17 mouse cellular contexts compared by ENCODE assay signal in genomic region chr15:83071752-83072151, GRCm38 (mm10). TPM values are rescaled to one million over a fixed set of nuclear protein-coding genes. Genes with fewer than 3 reads are reported as not detected.
A peak's percentile ranks its signal among the peaks of the same experiment; 100 is the strongest.
DNase-seq lines count a peak whose midpoint lies in the region; ATAC-seq and TF ChIP-seq lines count a peak whose summit lies in the region.
"Had no signal": no experiment of that assay in that cellular context is flagged by ENCODE, and none has a peak within 500 bp of the region (broad histone marks: within the 10 kb centered on the region; RNA-seq: fewer than 3 reads in every experiment).

No protein-coding gene starts in this region.

- H3K27me3 ChIP-seq in heart, postnatal 0 days (ENCODE audit: control insufficient read depth, insufficient read depth, low read length) = no peaks in the 10 kb centered on the region
- H3K27me3 ChIP-seq in lung, postnatal 0 days (replicated peaks; ENCODE audit: insufficient read depth, low read length) = no peaks in the 10 kb centered on the region
- no peaks in the 10 kb centered on the region for H3K27me3 ChIP-seq in ES-Bruce4 (ENCODE audit: control insufficient read depth, insufficient read depth, low read length, poor library complexity, severe bottlenecking)
- no peaks in the 10 kb centered on the region for H3K27me3 ChIP-seq in stomach, postnatal 0 days (ENCODE audit: control insufficient read depth, insufficient read depth, low read length)
- H3K27me3 ChIP-seq: embryonic facial prominence, embryonic 13.5 days had no signal

- no peaks in the 10 kb centered on the region for H3K9me3 ChIP-seq in heart, postnatal 0 days (replicated peaks; ENCODE audit: control insufficient read depth, low read length)
- H3K9me3 ChIP-seq in lung, postnatal 0 days (ENCODE audit: low read length) = no peaks in the 10 kb centered on the region
- no peaks in the 10 kb centered on the region for H3K9me3 ChIP-seq in ES-Bruce4 (replicated peaks; ENCODE audit: control insufficient read depth, insufficient read depth, low read length, poor library complexity, severe bottlenecking)
- H3K9me3 ChIP-seq in stomach, postnatal 0 days (ENCODE audit: control insufficient read depth, low read length) = no peaks in the 10 kb centered on the region
- H3K9me3 ChIP-seq: embryonic facial prominence, embryonic 13.5 days; liver, embryonic 13.5 days had no signal

- no peak overlapping the region for H3K27ac ChIP-seq in heart, postnatal 0 days (ENCODE audit: low read depth)
- no peak overlapping the region for H3K27ac ChIP-seq in lung, postnatal 0 days (ENCODE audit: low read length)
- H3K27ac ChIP-seq in ES-Bruce4 (ENCODE audit: insufficient read depth, low read length) = no peak overlapping the region
- no peak overlapping the region for H3K27ac ChIP-seq in stomach, postnatal 0 days (replicated peaks)
- H3K27ac ChIP-seq: embryonic facial prominence, embryonic 13.5 days; liver, embryonic 13.5 days had no signal

- TF ChIP-seq EP300 in heart, postnatal 0 days (IDR thresholded peaks at IDR 0.05; ENCODE audit: low read depth) = no peak
- TF ChIP-seq EP300 in lung, postnatal 0 days (IDR thresholded peaks at IDR 0.05) = no peak
- no peak for TF ChIP-seq EP300 in ES-Bruce4 (IDR thresholded peaks at IDR 0.05; ENCODE audit: insufficient read depth, low read depth, low read length)
- TF ChIP-seq EP300 in stomach, postnatal 0 days (optimal IDR thresholded peaks at IDR 0.05) = no peak

- H3K36me3 ChIP-seq in heart, postnatal 0 days (replicated peaks; ENCODE audit: control insufficient read depth, insufficient read depth, low read length) = no peaks in the 10 kb centered on the region
- no peaks in the 10 kb centered on the region for H3K36me3 ChIP-seq in lung, postnatal 0 days (ENCODE audit: insufficient read depth, low read length)
- H3K36me3 ChIP-seq in ES-Bruce4 (ENCODE audit: control insufficient read depth, insufficient read depth, low read length, poor library complexity, severe bottlenecking) = no peaks in the 10 kb centered on the region
- H3K36me3 ChIP-seq in stomach, postnatal 0 days (ENCODE audit: control insufficient read depth, insufficient read depth, low read length) = no peaks in the 10 kb centered on the region
- H3K36me3 ChIP-seq: embryonic facial prominence, embryonic 13.5 days; heart, embryonic 13.5 days; liver, embryonic 13.5 days had no signal

- WGBS in heart, postnatal 0 days = 80% methylated on average over 5 of the region's 5 CpGs
- 88% methylated on average over 5 of the region's 5 CpGs for WGBS in lung, postnatal 0 days
- 90% methylated on average over 5 of the region's 5 CpGs for WGBS in stomach, postnatal 0 days

- no peak for DNase-seq in heart, postnatal 0 days (ENCODE audit: low spot score)
- DNase-seq in heart, postnatal 25 days (ENCODE audit: low spot score) = no peak
- DNase-seq in lung, postnatal 0 days (ENCODE audit: low spot score) = no peak
- no peak for DNase-seq in lung, postnatal 4 days
- no peak for DNase-seq in stomach, postnatal 0 days (ENCODE audit: low spot score)
- no peak for DNase-seq in right cerebral cortex, postnatal 36 days (ENCODE audit: low spot score in 2 of 2)
- DNase-seq: adrenal gland, adult 2 months; cerebellum, adult 18-20 months; kidney, postnatal 14 days; layer of hippocampus, adult 9-11 months; liver, embryonic 13.5 days; lung, postnatal 36 days; midbrain, embryonic 14.5 days; right cerebral cortex, postnatal 25 days had no signal

- ATAC-seq in heart, postnatal 0 days (ENCODE audit: insufficient read depth, low read depth) = no peak
- no peak for ATAC-seq in lung, postnatal 0 days
- no peak for ATAC-seq in stomach, postnatal 0 days (ENCODE audit: low FRiP score, low TSS enrichment)

- H3K9ac ChIP-seq in heart, postnatal 0 days (replicated peaks; ENCODE audit: low read depth, low read length) = no peak overlapping the region
- no peak overlapping the region for H3K9ac ChIP-seq in lung, postnatal 0 days (replicated peaks; ENCODE audit: low read depth)
- no peak overlapping the region for H3K9ac ChIP-seq in ES-Bruce4 (ENCODE audit: low read depth, poor library complexity, severe bottlenecking)
- no peak overlapping the region for H3K9ac ChIP-seq in stomach, postnatal 0 days (ENCODE audit: low read length)
- H3K9ac ChIP-seq: embryonic facial prominence, embryonic 13.5 days; heart, embryonic 13.5 days; liver, embryonic 13.5 days had no signal

- H3K4me2 ChIP-seq in heart, postnatal 0 days (ENCODE audit: low read depth, low read length) = no peak overlapping the region
- H3K4me2 ChIP-seq in lung, postnatal 0 days (replicated peaks; ENCODE audit: low read depth, low read length) = no peak overlapping the region
- no peak overlapping the region for H3K4me2 ChIP-seq in stomach, postnatal 0 days (replicated peaks; ENCODE audit: low read depth)
- H3K4me2 ChIP-seq: embryonic facial prominence, embryonic 13.5 days; liver, embryonic 13.5 days had no signal

- intact Hi-C loops in heart, postnatal 25 days (cut with DNase I) = no loop called here

- H3K4me1 ChIP-seq in heart, postnatal 0 days (ENCODE audit: control insufficient read depth, insufficient read depth) = peaks cover 6% of the 10 kb centered on the region; the same call in 1 of the 2 replicates
- no peaks in the 10 kb centered on the region for H3K4me1 ChIP-seq in lung, postnatal 0 days (ENCODE audit: insufficient read depth, low read depth, low read length)
- H3K4me1 ChIP-seq in ES-Bruce4 (ENCODE audit: control insufficient read depth, insufficient read depth, low read length) = no peaks in the 10 kb centered on the region
- H3K4me1 ChIP-seq in stomach, postnatal 0 days (replicated peaks; ENCODE audit: control insufficient read depth, insufficient read depth) = no peaks in the 10 kb centered on the region

- TF ChIP-seq CTCF in heart, postnatal 0 days (IDR thresholded peaks at IDR 0.05; ENCODE audit: low read depth) = peak; percentile 30
- peak; percentile 34; the same call in 1 of the 2 replicates for TF ChIP-seq CTCF in lung, postnatal 0 days (IDR thresholded peaks at IDR 0.05)
- peak; percentile 49 for TF ChIP-seq CTCF in ES-Bruce4 (IDR thresholded peaks at IDR 0.05; ENCODE audit: low read depth, low read length)
- peak; percentile 44; the same call in 1 of the 2 replicates for TF ChIP-seq CTCF in stomach, postnatal 0 days (IDR thresholded peaks at IDR 0.05; ENCODE audit: low read depth)

- TF ChIP-seq POLR2A in ES-Bruce4 (IDR thresholded peaks at IDR 0.05; ENCODE audit: insufficient read depth, low read length) = no peak

- no peak overlapping the region for H3K4me3 ChIP-seq in heart, postnatal 0 days (ENCODE audit: low read depth, low read length)
- H3K4me3 ChIP-seq in lung, postnatal 0 days (ENCODE audit: low read depth, low read length) = no peak overlapping the region
- no peak overlapping the region for H3K4me3 ChIP-seq in ES-Bruce4 (ENCODE audit: low read depth, low read length)
- no peak overlapping the region for H3K4me3 ChIP-seq in stomach, postnatal 0 days (ENCODE audit: low read depth, low read length)
- H3K4me3 ChIP-seq: embryonic facial prominence, embryonic 13.5 days; heart, embryonic 13.5 days; liver, embryonic 13.5 days had no signal

RNA-seq across cellular contexts. Expression of gene Serhl, which starts 17.6 kb away (rescaled TPM):
- 80.4 and 110 TPM in 2 replicates for total RNA-seq in heart, postnatal 0 days (2014; rRNA removed; ENCODE audit: low replicate concordance)
- polyA plus RNA-seq in heart, postnatal 0 days (2015; fragmentation: Nextera tagmentation; extraction: Ambion mirVana) = 81.6 and 84.0 TPM in 2 replicates
- 10 to 100 TPM; 40.5 to 44.8 TPM for total RNA-seq in heart, postnatal 25 days (2021)
- 50.9 and 53.9 TPM in 2 replicates for polyA plus RNA-seq in lung, postnatal 0 days (2015; fragmentation: Nextera tagmentation; extraction: Ambion mirVana)
- polyA plus RNA-seq in ES-Bruce4 (2011; ENCODE audit: insufficient read depth, insufficient read length, low read depth, missing spikeins) = 20.5 and 20.7 TPM in 2 replicates
- polyA plus RNA-seq in stomach, postnatal 0 days (2015; fragmentation: Nextera tagmentation; extraction: Ambion mirVana) = 51.5 and 61.6 TPM in 2 replicates

RNA-seq across cellular contexts. Expression of gene Nfam1, which starts 38.6 kb away (rescaled TPM):
- 0.38 and 0.54 TPM in 2 replicates for total RNA-seq in heart, postnatal 0 days (2014; rRNA removed; ENCODE audit: low replicate concordance)
- 0.99 and 1.2 TPM in 2 replicates for polyA plus RNA-seq in heart, postnatal 0 days (2015; fragmentation: Nextera tagmentation; extraction: Ambion mirVana)
- total RNA-seq in heart, postnatal 25 days (2021) = 1 to 10 TPM; 2.9 TPM
- 6.3 and 6.5 TPM in 2 replicates for polyA plus RNA-seq in lung, postnatal 0 days (2015; fragmentation: Nextera tagmentation; extraction: Ambion mirVana)
- 3.3 and 5.8 TPM in 2 replicates for polyA plus RNA-seq in ES-Bruce4 (2011; ENCODE audit: insufficient read depth, insufficient read length, low read depth, missing spikeins)
- 1.3 and 1.4 TPM in 2 replicates for polyA plus RNA-seq in stomach, postnatal 0 days (2015; fragmentation: Nextera tagmentation; extraction: Ambion mirVana)

RNA-seq across cellular contexts. Expression of gene Rrp7a, which starts 50.8 kb away (rescaled TPM):
- total RNA-seq in heart, postnatal 0 days (2014; rRNA removed; ENCODE audit: low replicate concordance) = 116 and 121 TPM in 2 replicates
- 24.6 and 26.2 TPM in 2 replicates for polyA plus RNA-seq in heart, postnatal 0 days (2015; fragmentation: Nextera tagmentation; extraction: Ambion mirVana)
- 10 to 100 TPM; 40.3 to 41.9 TPM for total RNA-seq in heart, postnatal 25 days (2021)
- 38.2 and 40.2 TPM in 2 replicates for polyA plus RNA-seq in lung, postnatal 0 days (2015; fragmentation: Nextera tagmentation; extraction: Ambion mirVana)
- 90.8 and 102 TPM in 2 replicates for polyA plus RNA-seq in ES-Bruce4 (2011; ENCODE audit: insufficient read depth, insufficient read length, low read depth, missing spikeins)
- polyA plus RNA-seq in stomach, postnatal 0 days (2015; fragmentation: Nextera tagmentation; extraction: Ambion mirVana) = 39.9 and 44.8 TPM in 2 replicates
